Mouse (Mus musculus): ENCODE measurements around the gene Serpina5. TPM values are rescaled to one million over a fixed set of nuclear protein-coding genes. Genes with fewer than 3 reads are reported as not detected.
"Not testable (repeated sequence)": the region's sequence is repeated elsewhere in the genome, so short reads cannot be mapped to it uniquely, and the experiment has no call there.

Gene Serpina5
- not detected for total RNA-seq (2021)

DNA sequence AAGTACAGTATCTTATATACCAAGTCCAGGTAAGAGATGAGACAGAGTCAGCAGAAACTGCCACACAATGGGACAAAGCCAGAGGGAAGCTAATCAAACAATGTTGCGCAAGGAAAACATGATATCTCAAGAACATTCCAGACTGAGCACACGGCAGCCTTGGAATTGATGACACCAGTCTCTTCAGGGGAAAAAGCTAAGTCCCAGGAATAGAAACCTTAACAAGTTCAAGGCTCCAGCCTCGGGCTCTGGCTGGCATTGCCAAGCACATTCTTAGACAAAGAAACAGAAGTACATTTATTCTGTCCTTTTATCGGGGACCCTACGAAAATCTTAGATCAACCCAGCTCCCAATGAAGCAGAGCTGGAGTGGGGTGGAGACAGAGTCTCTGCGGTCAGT lies at the start of gene Serpina5:
TSS of gene Serpina5 (plus strand) at position 346 of the 400 bp plus-strand sequence.
- intact Hi-C loops (cut with DNase I): no loop called here
- no peak for DNase-seq

- intact Hi-C loops (cut with DNase I): no loop called here
- DNase-seq: no peak
These were observed 46.9 kb upstream of the Serpina5 start for GRCm38 (mm10) chr12:104053995-104054394.

- no peak for DNase-seq
These were observed 45.2 kb upstream of the Serpina5 start for GRCm38 (mm10) chr12:104055755-104056154.

DNA sequence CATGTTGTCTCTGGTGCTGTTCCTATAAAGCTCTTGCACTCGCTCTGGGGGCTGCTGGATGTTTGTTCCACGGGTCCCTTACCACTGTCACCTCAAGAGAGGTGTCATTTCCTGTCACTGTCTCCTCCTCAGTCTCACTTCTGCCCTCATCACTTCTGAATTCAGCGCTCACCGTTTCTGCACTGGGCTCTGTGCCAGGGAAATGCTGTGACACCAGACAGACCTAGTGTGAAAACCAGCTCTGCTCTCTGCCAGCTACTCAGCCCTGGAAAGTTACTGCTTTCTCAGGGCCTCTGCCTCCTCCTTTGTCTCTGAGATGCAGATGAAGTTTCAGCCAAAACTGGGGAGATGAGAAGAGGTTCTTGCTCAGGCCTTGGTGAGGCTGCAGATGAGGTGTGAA lies 43.9 kb upstream of the Serpina5 start:
- intact Hi-C loops (cut with DNase I): no loop called here
- peak; percentile 37 to 52 for DNase-seq

More at GRCm38 (mm10) chr12:104055755-104056154, 45.2 kb upstream of the Serpina5 start:
- intact Hi-C loops (cut with DNase I): no loop called here

DNA sequence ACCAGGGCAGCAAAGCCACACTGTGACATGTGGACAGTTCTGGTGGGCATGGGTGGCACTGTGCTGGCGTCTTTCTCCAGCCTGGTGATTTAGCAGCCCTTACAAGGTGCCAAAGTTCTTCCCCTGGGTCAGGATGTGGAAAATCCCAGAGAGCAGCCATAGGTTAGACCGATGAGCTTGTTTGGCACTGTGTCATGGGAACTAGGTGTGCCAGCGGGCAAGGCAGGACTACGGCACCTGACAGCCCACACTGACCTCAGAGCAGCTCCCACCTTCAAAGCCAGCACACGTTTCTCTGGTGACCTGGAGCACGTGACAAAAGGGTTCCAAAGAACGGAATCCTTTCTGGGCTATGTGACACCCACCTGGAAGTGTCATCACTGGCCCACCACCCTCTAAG lies 43.4 kb upstream of the Serpina5 start:
- intact Hi-C loops (cut with DNase I): no loop called here
- no peak for DNase-seq

DNA sequence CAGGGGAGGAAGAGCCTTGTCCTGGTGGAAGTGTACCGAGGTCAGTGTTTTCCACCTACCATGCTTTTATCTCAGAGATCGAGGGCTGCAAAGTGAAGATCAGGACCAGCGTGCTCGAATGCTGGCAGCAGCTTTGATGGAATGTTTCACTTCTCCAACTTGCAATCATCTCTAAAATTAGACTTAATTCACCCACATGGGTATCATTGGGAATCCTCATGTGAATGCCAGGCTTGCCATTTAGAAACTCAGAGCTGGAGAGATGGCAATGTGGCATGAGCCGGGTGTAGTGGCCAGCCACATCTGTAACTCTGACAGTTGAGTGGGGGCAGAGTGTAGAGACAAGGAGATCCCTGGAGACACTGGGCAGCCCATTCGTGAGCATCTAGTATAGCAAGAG lies 40.8 kb upstream of the Serpina5 start:
- intact Hi-C loops (cut with DNase I): no loop called here

DNA sequence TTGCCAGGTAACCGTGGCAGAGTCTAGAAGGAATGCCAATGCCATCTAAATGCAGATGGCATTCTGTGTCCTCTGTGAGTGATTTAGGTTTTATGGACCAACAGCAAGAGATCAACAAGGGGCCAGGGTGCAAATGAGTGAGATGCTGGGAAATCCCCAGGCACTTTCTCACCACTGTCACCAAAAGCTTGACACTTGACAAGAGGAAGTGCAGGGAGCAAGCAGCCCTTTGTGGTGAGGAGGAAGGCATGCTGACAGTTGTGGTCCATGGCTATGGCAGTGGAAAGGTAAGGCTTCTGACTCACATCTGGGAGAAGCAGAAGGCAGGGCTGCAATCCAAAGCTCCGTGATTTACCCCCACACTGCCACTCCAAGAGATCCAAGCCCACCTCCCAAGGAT lies 39.1 kb upstream of the Serpina5 start:
- intact Hi-C loops (cut with DNase I): no loop called here
- no peak for DNase-seq

More for the DNA sequence above, 40.8 kb upstream of the Serpina5 start:
- DNase-seq: no peak

DNA sequence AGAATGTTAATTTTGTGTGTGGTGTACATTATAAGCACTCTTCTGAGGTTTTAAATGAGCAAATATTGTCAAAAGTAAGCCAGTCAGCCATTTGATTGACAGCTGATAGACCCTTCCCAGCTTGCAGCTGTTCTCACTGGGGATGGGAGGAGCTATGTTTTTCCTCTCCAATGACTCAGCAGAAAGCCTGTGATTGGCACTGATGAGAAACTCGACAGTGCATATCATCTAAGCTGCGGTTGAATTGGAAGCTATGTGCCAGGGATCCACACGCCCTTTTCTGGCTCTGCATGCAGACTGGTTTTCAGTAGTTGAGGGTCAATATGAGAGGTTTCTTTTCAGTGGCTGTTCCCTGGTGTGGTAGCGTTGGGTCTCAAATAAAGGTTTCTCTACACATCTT lies 36.4 kb upstream of the Serpina5 start:
- DNase-seq: no peak
- intact Hi-C loops (cut with DNase I): no loop called here

DNA sequence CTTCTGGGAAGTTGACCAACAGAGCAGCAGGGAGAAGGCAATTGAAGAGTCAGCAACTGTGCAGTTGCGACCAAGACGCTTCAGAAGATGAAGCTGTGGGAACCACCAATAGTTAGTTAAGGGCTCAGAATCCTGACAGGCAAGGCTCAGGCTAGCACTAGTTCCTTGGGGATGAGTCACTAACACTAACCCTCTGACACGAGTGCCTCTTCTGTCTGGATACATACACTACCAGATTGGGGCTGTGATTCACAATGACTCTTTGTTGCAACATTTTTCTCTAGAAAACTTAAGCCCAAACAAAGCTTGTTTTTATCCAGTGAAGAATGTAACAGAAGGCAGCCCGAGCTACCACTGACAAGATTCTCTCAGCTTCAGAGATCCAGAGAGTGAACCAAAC lies 35.9 kb upstream of the Serpina5 start:
- DNase-seq: no peak
- intact Hi-C loops (cut with DNase I): loop anchor here (5.0 kb wide), 1 partner anchor 112 kb away; no protein-coding TSS in a partner anchor

DNA sequence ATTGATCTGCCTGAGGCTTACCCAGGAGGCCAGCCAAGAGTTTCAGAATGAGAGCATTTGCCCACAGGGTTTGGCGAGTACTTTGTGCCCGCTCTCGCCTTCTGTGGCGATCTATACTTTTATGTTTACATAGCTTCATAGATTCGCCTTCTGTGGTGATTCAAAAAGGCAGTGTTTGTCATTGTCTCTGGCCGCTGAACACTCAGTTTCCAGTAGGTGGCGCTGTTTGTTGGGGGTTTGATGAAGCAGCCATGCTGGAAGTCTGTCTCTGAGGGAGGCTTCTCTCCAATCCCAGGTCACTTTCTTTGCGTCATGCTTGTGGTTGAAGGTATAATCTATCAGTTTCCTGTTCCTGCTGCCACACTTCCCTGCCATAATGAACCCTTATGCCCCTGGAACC lies 34.7 kb upstream of the Serpina5 start:
- intact Hi-C loops (cut with DNase I): loop anchor here (1.0 to 5.0 kb wide), 2 partner anchors 111 to 352 kb away; no protein-coding TSS in a partner anchor
- DNase-seq: peak; percentile 65 to 81

- peak; percentile 84 to 86 for DNase-seq
- intact Hi-C loops (cut with DNase I): loop anchor here (5.0 kb wide), 1 partner anchor 110 kb away; no protein-coding TSS in a partner anchor
These were observed 33.4 kb upstream of the Serpina5 start for GRCm38 (mm10) chr12:104067549-104067948.

DNA sequence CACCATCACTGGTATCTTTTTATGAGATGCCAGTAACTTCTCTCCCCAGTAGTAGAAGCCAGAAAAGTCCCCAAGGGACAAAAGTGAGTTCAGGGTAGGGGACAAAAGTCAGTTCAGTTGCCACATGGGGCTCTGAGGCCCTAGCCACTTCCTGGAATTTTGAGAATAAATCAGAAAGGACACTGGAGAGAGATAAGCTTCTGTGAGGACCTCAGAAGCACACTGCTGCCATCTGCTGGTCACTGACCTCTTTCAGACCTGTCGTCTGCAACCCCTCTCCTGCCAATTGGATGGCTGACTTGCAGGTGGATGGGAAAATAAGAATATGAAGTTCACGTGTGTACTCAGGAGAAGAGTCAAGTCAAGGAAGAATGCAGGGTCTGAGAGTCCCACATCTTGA lies 31.3 kb upstream of the Serpina5 start:
- intact Hi-C loops (cut with DNase I): loop anchor here (1.0 to 5.0 kb wide), 2 partner anchors 74 to 108 kb away; no protein-coding TSS in a partner anchor
- DNase-seq: peak; percentile 74 to 85

GRCm38 (mm10) chr12:104071708-104072107 lies 29.2 kb upstream of the Serpina5 start:
- intact Hi-C loops (cut with DNase I): no loop called here
- no peak for DNase-seq

- intact Hi-C loops (cut with DNase I): no loop called here
- no peak for DNase-seq
These were observed 28.6 kb upstream of the Serpina5 start for GRCm38 (mm10) chr12:104072286-104072685.

DNA sequence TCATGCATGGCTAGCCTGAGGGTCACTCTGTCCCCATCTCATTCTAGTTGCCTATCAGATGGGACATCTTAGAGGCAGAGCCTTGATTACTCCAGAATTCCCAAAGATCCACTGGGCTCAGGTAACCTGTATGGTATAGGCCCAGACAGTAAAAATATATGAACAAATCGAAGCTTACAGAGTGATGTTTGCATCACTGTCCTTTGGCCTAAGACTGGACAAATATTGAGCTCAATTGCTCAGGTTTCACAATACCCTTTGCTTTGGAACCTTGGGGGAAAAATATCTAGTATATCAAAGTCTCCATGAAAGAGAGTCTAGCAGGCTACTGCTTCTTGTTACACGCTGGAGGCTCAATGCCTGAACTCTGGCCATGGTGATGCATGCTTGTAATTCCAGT lies 10.8 kb upstream of the Serpina5 start:
- no peak for DNase-seq
- intact Hi-C loops (cut with DNase I): no loop called here

GRCm38 (mm10) chr12:104091303-104091702 lies 9.6 kb upstream of the Serpina5 start:
- no peak for DNase-seq
- intact Hi-C loops (cut with DNase I): no loop called here

GRCm38 (mm10) chr12:104105847-104106246 lies 4.9 kb downstream of the Serpina5 start:
- no peak for DNase-seq
- intact Hi-C loops (cut with DNase I): no loop called here

GRCm38 (mm10) chr12:104106919-104107318 lies 6.0 kb downstream of the Serpina5 start:
- intact Hi-C loops (cut with DNase I): no loop called here
- DNase-seq: no peak

- DNase-seq: no peak
- intact Hi-C loops (cut with DNase I): no loop called here
These were observed 7.6 kb downstream of the Serpina5 start for GRCm38 (mm10) chr12:104108507-104108906.

DNA sequence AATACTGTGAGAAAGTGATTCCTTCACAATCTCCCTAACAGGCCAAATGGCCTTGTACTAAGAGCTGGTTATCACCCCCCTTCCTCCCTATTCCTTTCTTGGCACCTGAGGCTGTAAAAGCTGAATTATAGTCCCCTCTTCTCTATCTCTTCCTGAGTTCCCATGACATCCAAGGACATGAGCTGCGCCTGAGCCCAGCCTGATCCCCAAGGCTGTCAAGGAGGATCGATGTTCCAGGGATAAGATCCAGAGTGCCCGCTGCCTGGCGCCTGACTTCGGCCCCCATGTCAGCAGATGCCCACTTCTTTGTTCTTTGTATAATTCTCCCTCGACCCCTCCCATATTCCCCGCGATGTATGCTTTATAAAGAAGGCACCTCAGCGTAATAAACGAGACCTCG lies 11.4 kb downstream of the Serpina5 start, which contains the start of gene Serpina3a:
TSS of gene Serpina3a (plus strand) at position 392 of the 400 bp plus-strand sequence.
- intact Hi-C loops (cut with DNase I); DNase-seq: not testable (repeated sequence)

GRCm38 (mm10) chr12:104114921-104115579 lies 14.1 kb downstream of the Serpina5 start:
- DNase-seq: no peak
- intact Hi-C loops (cut with DNase I): no loop called here

DNA sequence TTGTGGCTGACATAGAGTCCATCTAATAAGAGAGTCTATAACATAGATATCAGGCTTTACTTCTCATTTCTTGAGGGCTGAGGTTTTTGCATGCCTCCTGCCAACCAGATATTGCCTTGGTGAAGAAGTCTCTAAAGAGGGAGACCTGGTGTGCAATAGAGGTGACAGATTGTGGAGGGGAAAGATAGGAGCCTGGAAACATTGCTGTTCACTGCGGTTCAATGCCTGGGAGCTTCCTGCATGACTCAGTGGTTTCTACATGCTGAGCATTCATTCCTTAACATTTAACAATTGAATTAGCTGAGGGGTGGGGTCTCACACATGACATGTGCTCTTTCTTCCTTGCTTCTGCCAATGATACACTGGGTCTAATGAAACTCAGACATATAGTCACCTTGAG lies 22.2 kb downstream of the Serpina5 start:
- no peak for DNase-seq
- intact Hi-C loops (cut with DNase I): no loop called here

Data from heart, postnatal 10 days (tissue).